Mouse (Mus musculus) heart, adult 18-20 months (tissue): ENCODE data around the gene Brap. TPM values are rescaled to one million over a fixed set of nuclear protein-coding genes. Genes with fewer than 3 reads are reported as not detected.
A peak's percentile ranks its signal among the peaks of the same experiment; 100 is the strongest.
"Not testable (repeated sequence)": the region's sequence is repeated elsewhere in the genome, so short reads cannot be mapped to it uniquely, and the experiment has no call there.

Experiments used
- DNase-seq, 2 experiments: peaks; one replicate each; pipeline ENCODE4 v3.0.0; 2021 to 2022; ENCODE audit warnings: mixed read lengths in 1 of 2
- long read RNA-seq, 2 experiments: library from polyadenylated mRNA; stranded (forward); transcript quantifications; one replicate each; pipeline ENCODE4 v2.0.0; 2021
- total RNA-seq, 2 experiments: library from RNA; stranded (reverse); gene quantifications; 2 replicates each; pipeline ENCODE4 v1.2.3; 2021

Brap gene
- total RNA-seq = 10 to 100 TPM; 26.5 to 28.9 TPM
- long read RNA-seq, experiment 1, full-length matches to known transcripts = 43 of 50 reads
- long read RNA-seq, experiment 1, partial matches to known transcripts = 5 of 50 reads
- long read RNA-seq, experiment 1, other reads (novel, unspliced or antisense) = 2 of 50 reads
- long read RNA-seq, experiment 2, full-length matches to known transcripts = 15 of 18 reads
- long read RNA-seq, experiment 2, partial matches to known transcripts = 2 of 18 reads
- long read RNA-seq, experiment 2, other reads (novel, unspliced or antisense) = 1 of 18 reads

DNA sequence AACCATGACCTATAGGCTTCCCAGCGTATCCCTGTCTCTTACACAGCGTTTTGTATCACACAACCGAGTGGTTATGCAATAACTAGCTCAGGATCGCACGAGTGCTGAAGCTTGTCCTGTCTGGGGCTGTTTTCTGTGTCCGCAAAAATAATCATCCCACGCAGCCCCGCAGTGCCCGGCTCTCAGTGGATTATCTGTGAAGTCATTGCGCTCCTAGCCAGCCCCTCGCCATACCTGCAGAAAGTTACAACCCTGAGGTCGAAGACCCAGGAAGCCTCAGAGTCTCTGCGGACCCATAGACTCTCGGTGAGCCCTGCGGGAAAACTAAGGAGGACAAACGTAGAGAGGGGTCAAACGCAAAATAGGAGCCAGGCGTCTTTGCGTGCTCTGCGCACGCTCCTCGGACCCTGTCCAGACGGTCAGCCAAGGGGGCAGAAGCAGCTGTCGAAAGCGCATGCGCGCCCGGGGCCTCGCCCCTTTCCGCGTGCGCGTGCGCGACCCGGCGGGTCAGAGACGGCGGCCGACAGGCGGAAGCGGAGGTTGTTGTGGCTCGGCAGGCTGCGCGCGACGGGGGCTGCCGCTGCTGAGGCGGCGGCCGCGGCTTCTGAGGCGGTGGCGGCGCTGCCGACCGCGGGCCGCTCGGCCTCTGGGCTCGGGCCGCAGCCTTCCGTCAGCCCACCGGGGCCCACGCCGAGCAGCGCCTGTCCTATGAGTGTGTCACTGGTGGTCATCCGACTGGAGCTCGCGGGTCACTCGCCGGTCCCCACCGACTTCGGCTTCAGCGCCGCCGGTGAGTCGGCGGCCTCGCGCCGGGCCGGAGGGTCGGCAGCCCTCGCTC is at the start of gene Brap, which contains the start of gene Acad10:
Brap (plus strand) TSS at position 505 of the 838 bp plus-strand sequence.
Acad10 (minus strand) TSS at position 456 of the 838 bp plus-strand sequence.
- peak; percentile 95 to 97 for DNase-seq

DNA sequence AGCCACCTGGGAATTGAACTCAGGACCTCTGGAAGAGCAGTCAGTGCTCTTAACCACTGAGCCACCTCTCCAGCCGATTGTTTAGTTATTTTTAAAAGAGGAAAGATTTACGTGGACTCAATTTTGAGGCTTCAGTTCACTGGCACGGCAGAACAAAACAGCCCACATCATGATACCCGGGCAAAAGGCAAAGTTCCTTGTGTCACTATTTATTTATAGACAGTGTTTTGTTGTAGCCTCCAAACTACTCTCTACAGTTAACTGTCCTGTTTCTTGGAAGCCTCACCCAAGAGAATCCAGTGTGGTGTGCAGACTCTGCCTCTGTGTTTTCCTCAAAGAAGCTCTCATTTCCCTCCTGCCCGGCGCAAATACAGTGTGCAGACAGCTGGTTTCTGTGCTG is 48.3 kb upstream of the Brap start:
- no peak for DNase-seq

DNA sequence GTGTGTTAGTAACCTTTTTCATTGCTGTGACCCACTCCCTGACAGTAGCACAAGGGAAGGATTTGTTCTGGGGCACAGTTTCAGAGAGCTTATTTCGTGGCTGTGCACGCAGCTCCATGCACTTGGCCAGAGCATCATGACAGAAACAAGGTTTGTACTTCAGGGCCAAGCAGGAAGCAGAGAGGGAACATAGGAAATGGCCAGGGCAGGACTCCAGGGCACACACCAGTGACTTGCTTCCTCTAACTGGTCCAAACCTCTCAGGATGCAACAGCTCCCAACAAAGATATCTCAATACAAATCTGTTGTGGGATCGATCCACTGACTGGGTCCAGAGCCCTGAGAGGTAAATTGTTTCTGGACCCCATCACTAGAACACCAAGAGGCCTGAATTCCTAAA is 45.4 kb upstream of the Brap start:
- DNase-seq = peak in 1 of 2 experiments; percentile 58

DNA sequence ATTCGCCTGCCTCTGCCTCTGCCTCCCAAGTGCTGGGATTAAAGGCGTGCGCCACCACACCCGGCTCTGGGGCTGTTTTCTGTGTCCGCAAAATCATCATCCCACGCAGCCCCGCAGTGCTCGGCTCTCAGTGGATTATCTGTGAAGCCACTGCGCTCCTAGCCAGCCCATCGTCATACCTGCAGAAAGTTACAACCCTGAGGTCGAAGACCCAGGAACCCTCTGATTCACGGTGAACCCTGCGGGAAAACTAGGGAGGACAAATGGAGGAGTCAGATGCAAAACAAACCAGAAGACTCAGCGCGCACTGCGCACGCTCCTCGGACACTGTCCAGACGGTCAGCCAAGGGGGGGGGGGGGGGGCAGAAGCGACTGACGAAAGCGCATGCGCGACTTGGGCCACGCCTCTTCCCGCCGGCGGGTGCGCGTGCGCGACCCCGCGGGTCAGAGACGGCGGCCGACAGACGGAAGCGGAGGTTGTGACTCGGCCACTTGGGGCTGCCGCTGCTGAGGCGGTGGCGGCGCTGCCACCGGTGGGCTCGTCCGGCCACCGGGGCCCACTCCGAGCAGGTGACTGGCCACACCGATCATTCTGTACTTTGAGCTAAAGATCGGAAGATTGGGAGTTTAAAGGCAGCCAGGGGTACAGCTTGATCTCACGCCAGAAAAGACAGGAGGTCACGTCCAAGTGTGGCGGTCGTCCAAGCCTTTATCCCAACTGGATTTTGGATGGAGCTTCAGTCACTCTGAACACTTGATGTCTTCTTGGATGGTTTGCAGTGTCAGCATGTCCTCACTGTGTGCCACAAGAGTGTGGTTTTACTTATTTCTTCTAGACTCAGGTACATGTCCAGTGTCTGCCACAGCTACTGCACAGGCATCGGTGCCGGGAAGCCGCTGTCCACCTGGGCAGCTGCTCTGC is 41.5 kb upstream of the Brap start, which contains the start of gene Acad12:
Acad12 (minus strand) TSS at position 347 of the 922 bp plus-strand sequence.
- DNase-seq = peak; percentile 91

DNA sequence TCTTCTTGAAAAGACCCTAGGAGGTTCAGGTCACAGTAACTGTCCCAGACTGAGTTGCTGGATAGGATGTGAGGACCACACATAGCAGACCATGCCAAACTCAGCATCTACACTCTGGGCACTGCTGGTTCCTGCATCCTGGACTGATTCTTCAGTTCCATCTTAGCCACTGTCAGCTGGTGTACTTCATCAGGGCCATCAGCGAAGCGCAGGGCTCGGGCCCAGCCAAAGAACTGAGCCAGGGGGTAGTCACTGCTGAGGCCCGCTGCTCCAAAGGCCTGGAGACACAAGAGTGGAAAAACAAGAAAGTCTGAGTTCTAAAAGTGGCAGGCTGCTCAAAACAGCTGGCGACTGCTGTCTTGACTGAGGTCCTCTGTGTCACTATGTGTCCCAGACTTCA is 39.3 kb upstream of the Brap start:
- DNase-seq = no peak

DNA sequence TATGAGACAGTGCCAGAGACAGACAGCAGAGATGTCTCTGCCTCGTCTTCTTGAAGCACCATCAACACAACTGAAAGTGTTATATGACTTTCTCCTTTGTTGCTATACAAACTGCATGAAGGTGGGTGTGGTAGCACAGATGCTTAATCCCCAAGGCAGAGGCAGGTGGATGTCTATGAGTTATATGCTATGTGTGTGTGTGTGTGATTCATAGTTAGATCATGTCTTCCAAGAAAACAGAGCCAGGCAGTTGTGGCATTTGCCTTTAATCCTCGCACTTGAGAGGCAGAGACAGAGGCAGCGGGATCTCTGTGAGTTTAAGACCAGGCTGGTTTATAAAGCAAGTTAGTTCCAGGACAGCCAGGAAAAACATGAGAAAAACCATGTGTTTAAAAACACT is 37.1 kb upstream of the Brap start:
- no peak for DNase-seq

DNA sequence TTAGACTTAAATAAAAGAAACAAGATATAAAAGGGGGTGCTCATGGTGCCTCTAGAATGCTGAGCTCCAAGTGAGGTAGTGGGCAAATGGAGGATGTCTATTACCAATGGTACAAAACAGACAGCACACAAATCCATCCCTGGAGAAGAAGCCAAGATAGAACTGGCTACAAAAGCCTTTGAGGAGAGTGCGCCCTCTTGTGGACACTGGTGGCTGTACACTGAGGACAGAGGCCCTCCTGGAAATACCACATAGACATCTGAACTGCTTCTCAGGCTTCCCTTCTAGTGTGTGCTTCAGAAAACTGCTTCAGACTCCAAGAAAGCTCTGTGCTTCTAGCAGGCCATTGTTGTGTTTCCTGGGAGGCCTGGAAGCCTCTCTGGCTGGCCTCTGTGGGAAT is 32.5 kb upstream of the Brap start:
- DNase-seq = peak; percentile 62 to 88

DNA sequence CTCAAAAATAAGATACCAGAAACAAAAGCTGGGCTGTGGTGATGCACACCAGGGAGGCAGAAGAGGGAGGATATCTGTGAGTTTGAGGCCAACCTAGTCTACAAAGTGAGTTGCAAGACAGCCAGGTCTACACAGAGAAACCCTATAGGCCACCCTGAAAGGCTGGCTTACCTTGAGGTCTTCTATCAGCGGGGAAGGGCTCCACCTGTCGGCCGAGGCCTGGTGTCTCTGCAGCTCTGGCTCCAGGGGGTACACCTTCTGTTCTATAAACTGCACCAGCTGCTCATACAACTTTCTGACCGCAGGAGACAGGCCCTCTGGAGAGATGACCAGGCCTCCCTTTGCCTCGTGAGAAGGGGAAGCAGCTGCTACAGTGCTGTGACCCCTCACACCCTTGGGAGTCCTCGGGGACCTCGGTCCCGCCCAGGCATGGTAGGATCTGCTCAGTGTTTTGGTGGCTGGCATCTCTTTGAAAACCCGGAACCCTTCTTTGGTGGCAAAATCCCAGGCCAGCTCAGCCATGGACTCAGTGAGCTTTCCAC is 29.2 kb upstream of the Brap start:
- not testable (repeated sequence) for DNase-seq

DNA sequence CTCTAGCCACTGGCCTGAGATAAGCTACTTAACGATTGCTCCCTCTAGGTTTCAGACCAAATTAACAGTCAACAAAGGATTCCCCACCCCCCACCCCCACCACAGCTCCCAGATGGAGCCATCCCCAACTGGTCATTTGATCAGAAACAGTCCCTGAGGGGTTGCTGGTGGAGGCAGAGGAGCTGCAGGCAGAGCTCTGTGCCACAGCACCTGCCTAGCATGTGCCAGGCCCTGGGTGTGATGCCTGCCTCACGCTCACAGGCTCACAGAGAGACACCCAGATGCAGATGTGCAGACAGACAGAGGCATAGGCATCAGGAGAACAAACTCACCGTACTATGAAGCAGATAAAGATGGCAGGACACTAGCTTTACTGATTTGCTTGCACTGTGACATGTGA is 27.6 kb upstream of the Brap start:
- no peak for DNase-seq

DNA sequence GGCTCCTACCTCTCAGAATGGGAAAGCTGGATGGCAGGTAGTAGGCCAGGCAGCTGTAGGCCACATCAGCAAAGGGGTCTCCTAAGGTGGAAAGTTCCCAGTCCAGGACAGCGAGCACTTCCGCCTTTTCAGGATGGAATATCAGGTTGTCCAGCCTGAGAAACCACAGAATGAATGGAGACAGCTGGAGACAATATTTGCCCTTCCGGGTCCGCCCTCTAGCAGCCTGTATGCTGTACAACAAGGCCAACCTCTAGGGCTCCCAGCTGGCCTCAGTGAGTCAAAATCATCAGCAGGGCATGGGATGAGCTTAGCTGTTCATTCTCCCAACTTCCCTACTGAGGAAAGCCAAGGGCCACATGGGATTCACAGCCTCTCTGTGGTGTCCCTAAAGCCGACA is 25.7 kb upstream of the Brap start:
- no peak for DNase-seq

DNA sequence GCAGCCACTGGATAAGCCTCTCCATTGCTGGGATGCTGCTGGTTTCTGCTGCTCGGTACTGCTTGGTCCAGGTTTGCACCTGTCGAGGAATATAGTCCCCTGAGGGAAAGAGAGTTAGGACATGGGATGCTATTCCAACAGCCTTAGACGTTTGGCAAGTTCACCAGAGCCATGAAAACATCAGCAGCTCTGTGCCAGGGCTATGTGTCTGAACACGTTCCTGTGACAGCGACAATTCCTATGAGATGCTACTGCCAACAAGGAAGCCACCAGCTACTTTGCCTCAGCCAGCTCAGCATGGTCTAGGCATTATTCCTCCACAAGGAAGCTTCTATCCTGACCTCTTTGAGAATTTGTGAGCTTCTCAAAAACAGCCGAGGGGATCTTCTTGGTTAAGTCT is 23.1 kb upstream of the Brap start:
- no peak for DNase-seq

DNA sequence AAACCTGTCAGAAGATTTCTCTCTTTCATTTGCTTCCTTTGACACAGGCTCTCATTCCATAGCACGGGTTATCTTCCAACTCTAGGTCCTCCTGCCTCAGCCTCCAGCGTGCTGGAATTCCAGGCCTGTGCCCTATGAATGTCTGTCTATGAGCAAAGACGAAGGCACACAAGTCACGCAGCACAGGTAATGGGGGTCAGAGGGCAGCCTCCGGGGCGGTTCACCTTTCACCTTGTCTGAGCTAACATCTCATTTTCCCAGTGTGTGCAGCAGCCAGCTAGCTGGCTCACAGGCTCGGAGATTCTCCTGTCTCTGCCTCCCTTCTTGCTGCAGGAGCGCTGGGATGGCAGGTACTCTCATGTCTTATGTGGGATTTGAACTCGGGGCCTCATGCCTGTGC is 20.8 kb upstream of the Brap start:
- DNase-seq = no peak

DNA sequence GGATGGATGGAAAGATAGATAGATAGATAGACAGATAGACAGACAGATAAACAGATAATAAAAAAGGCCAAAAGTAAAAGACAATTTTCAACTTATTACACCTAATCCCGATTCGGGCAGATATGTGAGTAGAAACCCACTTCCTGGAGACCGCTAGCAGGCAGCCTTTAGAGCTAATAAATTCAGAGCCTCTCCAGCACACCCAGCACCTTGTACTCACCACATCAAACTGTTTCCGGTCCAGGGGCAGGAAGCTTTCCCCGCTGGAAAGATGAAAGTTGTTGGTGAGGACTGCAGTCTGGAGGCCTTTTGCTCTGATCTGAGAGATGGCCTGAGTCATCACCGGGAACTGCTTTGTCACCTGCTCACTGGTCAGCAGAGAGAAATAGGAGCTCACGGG is 11.2 kb upstream of the Brap start:
- DNase-seq = no peak

DNA sequence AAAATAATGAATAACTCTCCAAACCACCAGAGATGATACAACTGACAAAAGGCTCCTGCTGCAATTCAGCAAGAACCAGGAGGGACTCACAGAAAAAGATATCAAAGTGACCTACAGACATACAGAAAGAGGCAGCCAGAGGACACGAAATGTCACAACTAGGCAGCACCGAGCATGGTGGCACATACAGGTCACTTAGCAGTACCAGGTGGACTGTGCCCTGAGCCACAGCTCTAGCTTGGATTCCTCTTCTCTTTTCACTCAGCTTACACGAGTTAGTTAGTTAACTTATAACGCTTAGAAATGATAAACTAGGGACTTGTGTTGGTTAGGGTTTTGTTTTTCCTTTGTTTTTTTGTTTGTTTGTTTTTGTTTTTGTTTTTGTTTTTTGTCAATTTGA is 5.8 kb upstream of the Brap start:
- no peak for DNase-seq

DNA sequence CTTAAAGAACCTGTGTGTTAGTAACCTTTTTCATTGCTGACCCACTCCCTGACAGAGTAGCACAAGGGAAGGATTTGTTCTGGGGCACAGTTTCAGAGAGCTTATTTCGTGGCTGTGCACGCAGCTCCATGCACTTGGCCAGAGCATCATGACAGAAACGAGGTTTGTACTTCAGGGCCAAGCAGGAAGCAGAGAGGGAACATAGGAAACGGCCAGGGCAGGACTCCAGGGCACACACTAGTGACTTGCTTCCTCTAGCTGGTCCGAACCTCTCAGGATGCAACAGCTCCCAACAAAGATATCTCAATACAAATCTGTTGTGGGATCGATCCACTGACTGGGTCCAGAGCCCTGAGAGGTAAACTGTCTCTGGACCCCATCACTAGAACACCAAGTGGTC is 3.5 kb upstream of the Brap start:
- peak; percentile 21 to 61 for DNase-seq

DNA sequence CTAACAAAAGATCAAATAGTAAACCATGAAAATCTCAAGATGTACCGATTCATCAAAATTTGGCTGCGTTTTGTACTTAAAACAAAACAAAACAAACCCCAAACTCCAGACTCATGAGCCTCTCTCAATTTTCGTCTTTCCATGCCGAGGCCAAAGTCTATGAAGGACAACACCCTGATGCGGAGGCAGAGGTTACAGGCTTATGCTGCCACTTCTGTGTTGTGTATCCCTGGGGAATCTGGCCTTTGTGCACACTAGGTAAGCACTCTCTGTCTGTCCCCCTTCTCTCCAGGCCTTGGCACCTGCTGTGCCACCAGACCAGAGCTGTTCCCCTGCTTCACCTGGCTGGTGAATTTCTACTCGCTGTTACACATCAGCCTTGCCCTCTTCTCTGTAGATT is 2.7 kb upstream of the Brap start:
- DNase-seq = not testable (repeated sequence)

DNA sequence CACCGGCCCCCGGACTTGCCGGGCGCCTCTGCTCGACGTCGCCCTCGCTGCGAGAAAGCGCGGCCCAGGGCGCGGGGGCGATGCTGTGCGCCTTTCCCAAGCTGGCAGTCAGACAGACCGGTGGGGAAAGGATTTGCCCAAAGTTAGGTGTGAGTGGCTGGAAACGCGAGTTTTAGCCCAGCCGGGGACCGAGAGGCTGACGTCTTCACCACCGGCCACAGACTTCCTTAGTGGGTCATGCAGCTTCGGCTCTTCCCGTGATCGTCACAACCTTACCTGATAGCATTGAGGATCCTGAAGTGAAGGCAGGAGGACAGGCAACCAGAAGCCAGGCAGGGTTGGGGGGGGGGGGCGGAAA is 513 bp downstream of the Brap start:
- DNase-seq = no peak

DNA sequence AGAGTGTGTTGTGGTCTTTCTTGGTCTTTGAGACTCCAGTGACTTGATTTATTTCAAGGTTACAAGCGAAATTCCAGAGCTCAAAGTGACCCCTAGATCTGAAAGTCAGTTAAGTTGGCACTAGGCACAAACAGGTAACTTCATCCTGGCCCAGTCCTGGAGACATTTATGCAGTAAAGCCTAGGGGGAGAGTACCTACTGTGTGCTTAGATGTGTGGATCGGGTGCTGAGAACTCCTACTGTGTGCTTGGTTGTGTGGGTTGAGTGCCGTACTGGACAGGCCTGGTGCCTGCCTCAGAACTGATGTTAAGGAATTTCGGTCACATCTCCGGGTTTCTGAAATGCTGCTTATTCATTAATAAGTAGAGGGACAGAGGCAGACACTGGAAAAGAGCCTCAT is 1.1 kb downstream of the Brap start:
- DNase-seq = no peak

DNA sequence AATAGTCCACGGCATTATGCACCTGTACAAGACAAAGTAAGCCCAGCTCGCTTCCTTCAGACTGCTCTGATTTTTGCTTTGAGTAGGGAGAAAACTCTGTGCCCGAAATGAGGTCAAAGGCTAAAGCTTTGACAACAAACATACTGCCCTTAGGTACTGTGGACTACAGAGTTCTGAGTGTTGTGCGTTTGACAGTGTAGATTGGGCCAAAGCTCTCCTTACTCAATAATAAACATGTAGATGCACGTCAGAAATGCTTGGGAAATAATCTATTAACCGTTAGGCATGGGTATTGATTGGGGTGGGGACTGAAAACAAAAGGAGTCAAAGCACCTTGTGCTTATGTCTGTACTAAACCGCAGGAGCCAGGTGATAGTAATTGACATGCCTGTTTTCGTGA is 3.1 kb downstream of the Brap start:
- no peak for DNase-seq

DNA sequence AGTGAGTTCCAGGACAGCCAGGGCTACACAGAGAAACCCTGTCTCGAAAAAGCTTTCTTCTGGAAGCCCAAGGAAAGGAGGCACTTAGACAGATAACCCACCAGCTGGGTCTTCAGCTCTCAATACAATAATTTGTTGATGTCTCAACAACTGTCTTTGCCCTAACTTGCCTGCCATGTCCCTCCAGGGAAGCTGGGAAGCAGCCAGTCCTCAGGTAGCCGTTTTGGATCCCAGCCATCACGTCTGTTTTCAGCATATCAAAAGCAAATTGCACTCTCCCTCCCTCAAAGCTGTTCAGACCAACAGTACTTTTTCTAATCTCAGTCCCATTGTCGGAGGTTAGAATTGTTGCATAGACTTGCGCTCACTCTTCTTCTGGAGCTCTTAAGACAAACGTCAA is 3.7 kb downstream of the Brap start:
- DNase-seq = no peak

DNA sequence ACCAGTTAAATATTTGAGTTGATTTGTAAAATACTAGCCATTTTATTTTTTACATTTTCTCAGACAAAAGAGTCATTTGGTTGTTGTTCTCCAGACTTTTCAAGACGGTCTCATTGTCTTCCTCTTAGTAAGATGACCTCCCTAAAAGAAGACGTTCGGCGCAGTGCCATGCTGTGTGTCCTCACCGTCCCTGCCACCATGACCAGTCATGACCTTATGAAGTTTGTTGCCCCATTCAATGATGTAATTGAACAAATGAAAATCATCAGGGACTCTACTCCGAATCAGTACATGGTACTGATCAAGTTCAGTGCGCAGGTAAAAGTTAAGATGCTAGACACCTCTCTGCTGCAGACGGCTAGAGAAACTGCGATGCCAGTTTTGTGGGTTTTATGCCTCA is 4.6 kb downstream of the Brap start:
- no peak for DNase-seq

DNA sequence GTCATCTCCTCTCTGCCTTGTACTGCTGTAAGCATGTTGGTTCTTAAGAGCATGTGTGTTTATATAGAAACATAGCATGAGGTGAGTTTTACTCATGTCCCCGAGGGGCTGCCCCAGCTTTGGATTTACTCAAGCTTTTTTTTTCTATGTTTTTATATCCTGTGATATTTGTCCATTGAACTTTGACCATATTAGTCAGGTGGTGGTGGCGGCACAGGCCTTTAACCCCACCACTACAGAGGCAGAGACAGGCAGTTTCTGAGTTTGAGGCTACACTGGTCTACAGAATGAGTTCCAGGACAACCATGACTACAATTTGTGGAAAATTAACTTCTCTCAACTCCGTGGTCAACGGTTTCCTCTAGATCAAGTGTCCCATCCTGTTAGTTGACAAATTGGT is 6.7 kb downstream of the Brap start:
- no peak for DNase-seq
